Mouse (Mus musculus) liver, embryonic 15.5 days (tissue): ENCODE results near the gene Cgnl1. TPM values are rescaled to one million over a fixed set of nuclear protein-coding genes. Genes with fewer than 3 reads are reported as not detected.

Experiments
- ATAC-seq: fragments of 200-750 bp; cut with Nextera tagmentation; 2 replicates; pipeline ENCODE4 v1.8.0; 2017; ENCODE audit warnings: moderate number of reproducible peaks, mild to moderate bottlenecking, moderate library complexity; ENCODE audit not compliant: insufficient read depth
- H3K27ac ChIP-seq: fragments of 300-500 bp; sonication (generic); replicated peaks from 2 replicates; pipeline ENCODE4 v1.5.1; 2015; ENCODE audit warnings: mild to moderate bottlenecking, inconsistent platforms
- H3K27me3 ChIP-seq: fragments of 300-500 bp; sonication (generic); 2 replicates; pipeline ENCODE4 v1.6.1; 2015; ENCODE audit warnings: mild to moderate bottlenecking, inconsistent platforms
- H3K36me3 ChIP-seq: fragments of 300-500 bp; sonication (generic); replicated peaks from 2 replicates; pipeline ENCODE4 v1.6.1; 2015; ENCODE audit warnings: moderate library complexity, mild to moderate bottlenecking, inconsistent platforms
- H3K4me1 ChIP-seq: fragments of 300-500 bp; sonication (generic); replicated peaks from 2 replicates; pipeline ENCODE4 v1.6.1; 2015; ENCODE audit warnings: inconsistent platforms
- H3K4me2 ChIP-seq: fragments of 300-500 bp; sonication (generic); 2 replicates; pipeline ENCODE4 v1.6.1; 2015; ENCODE audit warnings: moderate library complexity, mild to moderate bottlenecking, inconsistent platforms
- H3K4me3 ChIP-seq: fragments of 300-500 bp; sonication (generic); replicated peaks from 2 replicates; pipeline ENCODE4 v1.5.1; 2015; ENCODE audit warnings: mild to moderate bottlenecking, inconsistent platforms
- H3K9ac ChIP-seq: fragments of 300-500 bp; sonication (generic); 2 replicates; pipeline ENCODE4 v1.6.1; 2015; ENCODE audit warnings: moderate library complexity, mild to moderate bottlenecking, inconsistent platforms
- H3K9me3 ChIP-seq: fragments of 300-500 bp; sonication (generic); replicated peaks from 2 replicates; pipeline ENCODE4 v1.6.1; 2016; ENCODE audit warnings: inconsistent platforms
- WGBS: fragments of 180-500 bp; shearing (Covaris S2); methylation state at CpG from one replicate; pipeline ENCODE4 v1.1.7; 2015; ENCODE audit warnings: mixed read lengths; ENCODE audit not compliant: insufficient replicate concordance; 5-methylcytosine and 5-hydroxymethylcytosine counted together
- polyA plus RNA-seq: library from polyadenylated mRNA; unstranded; fragments of >200 nt; fragmentation: Nextera tagmentation; extraction: Ambion mirVana; gene quantifications from 2 replicates; pipeline ENCODE4 v1.2.1, GENCODE M21; 2015

The Cgnl1 gene
- polyA plus RNA-seq, 1 experiment from 2014 or later: 2.0 TPM

GRCm38 (mm10) chr9:71805646-71806421 lies 34.4 kb upstream of the Cgnl1 start:
- no peaks in the 10 kb centered on the region for H3K27me3 ChIP-seq
- H3K9ac ChIP-seq: no peak overlapping the region
- no peaks in the 10 kb centered on the region for H3K9me3 ChIP-seq
- no peak overlapping the region for H3K4me3 ChIP-seq
- WGBS: 47% methylated on average over 6 of the region's 6 CpGs
- no peaks in the 10 kb centered on the region for H3K4me1 ChIP-seq
- no peak for ATAC-seq
- no peak overlapping the region for H3K27ac ChIP-seq
- no peak overlapping the region for H3K4me2 ChIP-seq
- no peaks in the 10 kb centered on the region for H3K36me3 ChIP-seq

GRCm38 (mm10) chr9:71804116-71804515 lies 32.7 kb upstream of the Cgnl1 start:
- 47% methylated on average over 6 of the region's 6 CpGs for WGBS

GRCm38 (mm10) chr9:71803281-71803680 lies 31.9 kb upstream of the Cgnl1 start:
- Histone ChIP-seq H3K27me3 (no peaks in the 10 kb centered on the region), H3K9me3 (no peaks in the 10 kb centered on the region), H3K36me3 (no peaks in the 10 kb centered on the region), H3K27ac (no peak overlapping the region), H3K4me1 (no peaks in the 10 kb centered on the region), H3K9ac (no peak overlapping the region), H3K4me3 (no peak overlapping the region), H3K4me2 (no peak overlapping the region)
- WGBS: 52% methylated on average over 7 of the region's 7 CpGs
- ATAC-seq: no peak

More at GRCm38 (mm10) chr9:71804116-71804515, 32.7 kb upstream of the Cgnl1 start:
- H3K36me3 ChIP-seq: no peaks in the 10 kb centered on the region
- no peak overlapping the region for H3K4me3 ChIP-seq
- H3K27me3 ChIP-seq: no peaks in the 10 kb centered on the region
- H3K27ac ChIP-seq: no peak overlapping the region
- no peaks in the 10 kb centered on the region for H3K4me1 ChIP-seq
- H3K4me2 ChIP-seq: no peak overlapping the region
- ATAC-seq: no peak
- H3K9me3 ChIP-seq: no peaks in the 10 kb centered on the region
- H3K9ac ChIP-seq: no peak overlapping the region

- H3K9ac ChIP-seq: no peak overlapping the region
- no peaks in the 10 kb centered on the region for H3K36me3 ChIP-seq
- no peak overlapping the region for H3K27ac ChIP-seq
- 56% methylated on average over 5 of the region's 5 CpGs for WGBS
- no peaks in the 10 kb centered on the region for H3K9me3 ChIP-seq
- H3K4me2 ChIP-seq: no peak overlapping the region
- no peak for ATAC-seq
- no peaks in the 10 kb centered on the region for H3K4me1 ChIP-seq
- H3K4me3 ChIP-seq: no peak overlapping the region
- no peaks in the 10 kb centered on the region for H3K27me3 ChIP-seq
These were observed 28.2 kb upstream of the Cgnl1 start for GRCm38 (mm10) chr9:71799598-71799997.

- WGBS: 63% methylated on average over 5 of the region's 5 CpGs
These were observed 26.8 kb upstream of the Cgnl1 start for GRCm38 (mm10) chr9:71798176-71798575.

GRCm38 (mm10) chr9:71777404-71777803 lies 6.0 kb upstream of the Cgnl1 start:
- Histone ChIP-seq H3K27me3 (peaks cover 9% of the 10 kb centered on the region), H3K4me1 (no peaks in the 10 kb centered on the region), H3K9ac (no peak overlapping the region), H3K27ac (no peak overlapping the region), H3K36me3 (no peaks in the 10 kb centered on the region), H3K9me3 (no peaks in the 10 kb centered on the region), H3K4me2 (no peak overlapping the region), H3K4me3 (no peak overlapping the region)
- ATAC-seq: no peak
- 59% methylated on average over 3 of the region's 3 CpGs for WGBS

More at GRCm38 (mm10) chr9:71798176-71798575, 26.8 kb upstream of the Cgnl1 start:
- ATAC-seq: no peak
- H3K4me2 ChIP-seq: no peak overlapping the region
- no peak overlapping the region for H3K27ac ChIP-seq
- no peak overlapping the region for H3K4me3 ChIP-seq
- no peaks in the 10 kb centered on the region for H3K36me3 ChIP-seq
- no peaks in the 10 kb centered on the region for H3K27me3 ChIP-seq
- H3K9me3 ChIP-seq: no peaks in the 10 kb centered on the region
- H3K9ac ChIP-seq: no peak overlapping the region
- no peaks in the 10 kb centered on the region for H3K4me1 ChIP-seq

GRCm38 (mm10) chr9:71776337-71776736 lies 4.9 kb upstream of the Cgnl1 start:
- Histone ChIP-seq H3K9me3 (no peaks in the 10 kb centered on the region), H3K4me1 (0 out of 2 replicates have a peak, but pooled peaks cover 4% of the 10 kb centered on the region), H3K4me3 (no peak overlapping the region), H3K36me3 (no peaks in the 10 kb centered on the region), H3K9ac (no peak overlapping the region), H3K4me2 (no peak overlapping the region), H3K27me3 (peaks cover 20% of the 10 kb centered on the region), H3K27ac (no peak overlapping the region)
- ATAC-seq: no peak
- 50% methylated on average over 3 of the region's 3 CpGs for WGBS

- no peak overlapping the region for H3K4me3 ChIP-seq
- no peak overlapping the region for H3K4me2 ChIP-seq
- H3K27ac ChIP-seq: no peak overlapping the region
- H3K9me3 ChIP-seq: no peaks in the 10 kb centered on the region
- H3K9ac ChIP-seq: no peak overlapping the region
- no peaks in the 10 kb centered on the region for H3K36me3 ChIP-seq
- 18% methylated on average over 9 of the region's 9 CpGs for WGBS
- peaks cover 43% of the 10 kb centered on the region for H3K27me3 ChIP-seq
- 0 out of 2 replicates have a peak, but pooled peaks cover 8% of the 10 kb centered on the region for H3K4me1 ChIP-seq
- no peak for ATAC-seq
These were observed 2.2 kb upstream of the Cgnl1 start for GRCm38 (mm10) chr9:71773563-71773962.

- WGBS: 52% methylated on average over 5 of the region's 5 CpGs
These were observed 936 bp upstream of the Cgnl1 start for GRCm38 (mm10) chr9:71772338-71772737.

GRCm38 (mm10) chr9:71770484-71770883 lies 918 bp downstream of the Cgnl1 start:
- ATAC-seq: no peak
- no peak overlapping the region for H3K27ac ChIP-seq
- no peak overlapping the region for H3K9ac ChIP-seq
- H3K4me2 ChIP-seq: peak overlapping the region; percentile 64
- 0 out of 2 replicates have a peak, but pooled peaks cover 8% of the 10 kb centered on the region for H3K4me1 ChIP-seq
- peak overlapping the region; percentile 56 for H3K4me3 ChIP-seq
- no peaks in the 10 kb centered on the region for H3K36me3 ChIP-seq
- peaks cover 43% of the 10 kb centered on the region for H3K27me3 ChIP-seq
- 1% methylated on average over 10 of the region's 10 CpGs for WGBS
- H3K9me3 ChIP-seq: no peaks in the 10 kb centered on the region

More at GRCm38 (mm10) chr9:71772338-71772737, 936 bp upstream of the Cgnl1 start:
- 0 out of 2 replicates have a peak, but pooled peaks cover 8% of the 10 kb centered on the region for H3K4me1 ChIP-seq
- no peak overlapping the region for H3K4me2 ChIP-seq
- ATAC-seq: no peak
- H3K4me3 ChIP-seq: no peak overlapping the region
- peaks cover 43% of the 10 kb centered on the region for H3K27me3 ChIP-seq
- H3K9ac ChIP-seq: no peak overlapping the region
- no peak overlapping the region for H3K27ac ChIP-seq
- H3K9me3 ChIP-seq: no peaks in the 10 kb centered on the region
- H3K36me3 ChIP-seq: no peaks in the 10 kb centered on the region

GRCm38 (mm10) chr9:71769701-71770100 lies 1.7 kb downstream of the Cgnl1 start:
- 0 out of 2 replicates have a peak, but pooled peaks cover 8% of the 10 kb centered on the region for H3K4me1 ChIP-seq
- no peaks in the 10 kb centered on the region for H3K36me3 ChIP-seq
- H3K9me3 ChIP-seq: no peaks in the 10 kb centered on the region
- no peak overlapping the region for H3K4me3 ChIP-seq
- H3K27ac ChIP-seq: no peak overlapping the region
- H3K4me2 ChIP-seq: peak overlapping the region; percentile 64; the same call in 1 of the 2 replicates
- ATAC-seq: no peak
- 19% methylated on average over 9 of the region's 9 CpGs for WGBS
- peaks cover 43% of the 10 kb centered on the region for H3K27me3 ChIP-seq
- H3K9ac ChIP-seq: no peak overlapping the region
